In genomic region chr10:111516804-111517436, GRCm38 (mm10) we compare ENCODE assay signal across 9 mouse cellular contexts. TPM values are rescaled to one million over a fixed set of nuclear protein-coding genes. Genes with fewer than 3 reads are reported as not detected.
DNase-seq lines count a peak whose midpoint lies in the region; ATAC-seq and TF ChIP-seq lines count a peak whose summit lies in the region.
"Had no signal": no experiment of that assay in that cellular context is flagged by ENCODE, and none has a peak within 500 bp of the region (broad histone marks: within the 10 kb centered on the region; RNA-seq: fewer than 3 reads in every experiment).

No protein-coding gene starts in this region.

- no peak overlapping the region for H3K9ac ChIP-seq in heart, embryonic 11.5 days (ENCODE audit: low read depth, low read length)
- no peak overlapping the region for H3K9ac ChIP-seq in embryonic facial prominence, embryonic 12.5 days
- H3K9ac ChIP-seq in limb, embryonic 14.5 days (ENCODE audit: low read depth, low read length, severe bottlenecking), result no peak overlapping the region
- H3K9ac ChIP-seq: hindbrain, embryonic 13.5 days had no signal

- peaks cover 41% of the 10 kb centered on the region for H3K4me1 ChIP-seq in heart, embryonic 11.5 days (ENCODE audit: control insufficient read depth, insufficient read depth, low read length)
- H3K4me1 ChIP-seq in embryonic facial prominence, embryonic 12.5 days, result peaks cover 23% of the 10 kb centered on the region
- peaks cover 34% of the 10 kb centered on the region for H3K4me1 ChIP-seq in limb, embryonic 14.5 days (ENCODE audit: control insufficient read depth, insufficient read depth, low read length)

- ATAC-seq in heart, embryonic 11.5 days (replicated peaks; ENCODE audit: insufficient number of reproducible peaks, low FRiP score, low TSS enrichment), result no peak
- ATAC-seq in embryonic facial prominence, embryonic 12.5 days (ENCODE audit: insufficient number of reproducible peaks, insufficient read depth, low FRiP score, low TSS enrichment), result no peak
- ATAC-seq in limb, embryonic 14.5 days (ENCODE audit: low FRiP score, low read depth), result peak; percentile 60

- DNase-seq in heart, postnatal 36 days, result no peak
- peak; percentile 79 for DNase-seq in 416B (ENCODE audit: low read depth)
- no peak for DNase-seq in limb, embryonic 14.5 days (ENCODE audit: low spot score)
- no peak for DNase-seq in spleen, postnatal 14 days (ENCODE audit: low spot score in 2 of 2)
- DNase-seq in right cerebral cortex, postnatal 25 days, result no peak
- no peak for DNase-seq in adrenal gland, adult 8-10 months

- peak overlapping the region; percentile 62 for H3K27ac ChIP-seq in heart, embryonic 11.5 days (ENCODE audit: low read depth, low read length)
- H3K27ac ChIP-seq in embryonic facial prominence, embryonic 12.5 days, result peak overlapping the region; percentile 23; the same call in 1 of the 2 replicates
- peak overlapping the region; percentile 61 for H3K27ac ChIP-seq in limb, embryonic 14.5 days (replicated peaks; ENCODE audit: low read depth, low read length)
- H3K27ac ChIP-seq: hindbrain, embryonic 13.5 days had no signal

- no peaks in the 10 kb centered on the region for H3K36me3 ChIP-seq in heart, embryonic 11.5 days (ENCODE audit: control insufficient read depth, insufficient read depth, low read length)
- H3K36me3 ChIP-seq in embryonic facial prominence, embryonic 12.5 days, result no peaks in the 10 kb centered on the region
- no peaks in the 10 kb centered on the region for H3K36me3 ChIP-seq in limb, embryonic 14.5 days (ENCODE audit: control insufficient read depth, insufficient read depth, low read length)
- H3K36me3 ChIP-seq: hindbrain, embryonic 13.5 days had no signal

- no peak for TF ChIP-seq POLR2A in limb, embryonic 14.5 days (IDR thresholded peaks at IDR 0.05; ENCODE audit: borderline replicate concordance, extremely low read depth, insufficient read depth, insufficient read length)

- intact Hi-C loops in heart, postnatal 36 days (cut with DNase I), result no loop called here

- H3K27me3 ChIP-seq in heart, embryonic 11.5 days (ENCODE audit: control insufficient read depth, insufficient read depth, low read length), result no peaks in the 10 kb centered on the region
- H3K27me3 ChIP-seq in embryonic facial prominence, embryonic 12.5 days, result no peaks in the 10 kb centered on the region
- H3K27me3 ChIP-seq in limb, embryonic 14.5 days (ENCODE audit: control insufficient read depth, insufficient read depth, low read length), result no peaks in the 10 kb centered on the region

- H3K4me2 ChIP-seq in heart, embryonic 11.5 days, result no peak overlapping the region
- no peak overlapping the region for H3K4me2 ChIP-seq in embryonic facial prominence, embryonic 12.5 days (replicated peaks)
- H3K4me2 ChIP-seq in limb, embryonic 14.5 days (replicated peaks; ENCODE audit: low read depth, low read length, severe bottlenecking), result peak overlapping the region; percentile 25; the same call in 1 of the 2 replicates
- H3K4me2 ChIP-seq: hindbrain, embryonic 13.5 days had no signal

- no peaks in the 10 kb centered on the region for H3K9me3 ChIP-seq in heart, embryonic 11.5 days (replicated peaks; ENCODE audit: control insufficient read depth, low read length)
- H3K9me3 ChIP-seq in embryonic facial prominence, embryonic 12.5 days, result no peaks in the 10 kb centered on the region
- no peaks in the 10 kb centered on the region for H3K9me3 ChIP-seq in limb, embryonic 14.5 days (ENCODE audit: control insufficient read depth, low read length)
- H3K9me3 ChIP-seq: hindbrain, embryonic 13.5 days had no signal

- no peak overlapping the region for H3K4me3 ChIP-seq in heart, embryonic 11.5 days (ENCODE audit: low read depth, low read length)
- no peak overlapping the region for H3K4me3 ChIP-seq in embryonic facial prominence, embryonic 12.5 days
- H3K4me3 ChIP-seq in limb, embryonic 14.5 days (replicated peaks; ENCODE audit: low read length), result no peak overlapping the region
- H3K4me3 ChIP-seq: hindbrain, embryonic 13.5 days had no signal

- WGBS in heart, embryonic 11.5 days (ENCODE audit: insufficient replicate concordance), result 90% methylated on average over 8 of the region's 8 CpGs
- WGBS in embryonic facial prominence, embryonic 12.5 days, result 78% methylated on average over 8 of the region's 8 CpGs
- WGBS in limb, embryonic 14.5 days, result 54% methylated on average over 8 of the region's 8 CpGs

RNA-seq across cellular contexts. Expression of gene Phlda1, which starts 10.8 kb away (rescaled TPM):
- 20.9 and 22.2 TPM in 2 replicates for polyA plus RNA-seq in heart, embryonic 11.5 days (2014; fragmentation: Nextera tagmentation; extraction: Ambion mirVana)
- total RNA-seq in heart, postnatal 36 days (2021), result 10 to 100 TPM in 1 of 2 experiments, 1 to 10 TPM in 1; 9.8 to 17.3 TPM
- polyA plus RNA-seq in embryonic facial prominence, embryonic 12.5 days (2016; fragmentation: Nextera tagmentation; extraction: Ambion mirVana), result 34.7 and 37.4 TPM in 2 replicates
- polyA plus RNA-seq in limb, embryonic 14.5 days (2012; rRNA removed), result 44.1 and 50.3 TPM in 2 replicates
- polyA plus RNA-seq in limb, embryonic 14.5 days (2014; fragmentation: Nextera tagmentation; extraction: Ambion mirVana), result 36.1 and 39.2 TPM in 2 replicates
- 100 to 1,000 TPM in 1 of 4 experiments, 10 to 100 TPM in 3; 57.2 to 195 (median 76.9) TPM for total RNA-seq in adrenal gland, adult 8-10 months (2022)

RNA-seq across cellular contexts. Expression of gene Nap1l1, which starts 43.9 kb away (rescaled TPM):
- polyA plus RNA-seq in heart, embryonic 11.5 days (2014; fragmentation: Nextera tagmentation; extraction: Ambion mirVana), result 202 and 207 TPM in 2 replicates
- total RNA-seq in heart, postnatal 36 days (2021), result 10 to 100 TPM; 60.7 to 74.5 TPM
- 286 and 315 TPM in 2 replicates for polyA plus RNA-seq in embryonic facial prominence, embryonic 12.5 days (2016; fragmentation: Nextera tagmentation; extraction: Ambion mirVana)
- 189 and 334 TPM in 2 replicates for polyA plus RNA-seq in limb, embryonic 14.5 days (2012; rRNA removed)
- 231 and 238 TPM in 2 replicates for polyA plus RNA-seq in limb, embryonic 14.5 days (2014; fragmentation: Nextera tagmentation; extraction: Ambion mirVana)
- total RNA-seq in adrenal gland, adult 8-10 months (2022), result 100 to 1,000 TPM; 120 to 143 (median 133) TPM
